Mouse (Mus musculus) bone marrow, adult 2 months (tissue): ENCODE measurements around the gene Gda. TPM values are rescaled to one million over a fixed set of nuclear protein-coding genes. Genes with fewer than 3 reads are reported as not detected.

Experiments
- H3K27ac ChIP-seq: fragments of 200-500 bp; 2 replicates; pipeline ENCODE4 v1.5.1; 2012; ENCODE audit warnings: low read depth, mild to moderate bottlenecking, control low read depth, inconsistent platforms, low read length; ENCODE audit not compliant: control insufficient read depth, poor library complexity, insufficient read depth
- H3K4me1 ChIP-seq: fragments of 200-500 bp; 2 replicates; pipeline ENCODE4 v1.6.1; 2011; ENCODE audit warnings: low read length; ENCODE audit not compliant: control insufficient read depth, insufficient read depth
- H3K4me3 ChIP-seq: fragments of 200-500 bp; replicated peaks from 2 replicates; pipeline ENCODE3; 2011; ENCODE audit warnings: mild to moderate bottlenecking, low read depth, low read length, control low read depth; ENCODE audit not compliant: control insufficient read depth
- CTCF ChIP-seq: fragments of 200-500 bp; IDR thresholded peaks from 2 replicates; pipeline ENCODE4 v1.5.1; 2011; ENCODE audit warnings: low read length, control low read depth; ENCODE audit not compliant: control insufficient read depth, insufficient read depth
- POLR2A ChIP-seq: fragments of 200-500 bp; IDR thresholded peaks from 2 replicates; pipeline ENCODE4 v1.6.1; 2011; ENCODE audit warnings: low read depth, mild to moderate bottlenecking, control low read depth, low read length, borderline replicate concordance; ENCODE audit not compliant: control insufficient read depth
- WGBS: fragments of 180-500 bp; shearing (Covaris S2); methylation state at CpG from one replicate; pipeline ENCODE4 v1.1.7; 2018; 5-methylcytosine and 5-hydroxymethylcytosine counted together
- polyA plus RNA-seq: library from polyadenylated mRNA; stranded (reverse); fragments of >200 nt; gene quantifications from 2 replicates; pipeline ENCODE4 v1.2.4, GENCODE M21; 2011; ENCODE audit warnings: low replicate concordance; ENCODE audit not compliant: missing spikeins, insufficient read depth, insufficient read length

Gene Gda
- polyA plus RNA-seq, 1 experiment = 51.2 TPM

GRCm38 (mm10) chr19:21407363-21407762 lies 65.9 kb downstream of the Gda start:
- TF ChIP-seq POLR2A (no peak), CTCF (no peak)
- 74% methylated on average over 1 of the region's 1 CpGs for WGBS

GRCm38 (mm10) chr19:21397994-21398393 lies 75.3 kb downstream of the Gda start:
- TF ChIP-seq CTCF = no peak
- no peak for TF ChIP-seq POLR2A
- Histone ChIP-seq H3K27ac (no peak overlapping the region), H3K4me3 (no peak overlapping the region), H3K4me1 (peaks cover 4% of the 10 kb centered on the region; the same call in 1 of the 2 replicates)

More at GRCm38 (mm10) chr19:21407363-21407762, 65.9 kb downstream of the Gda start:
- Histone ChIP-seq H3K4me1 (peaks cover 1% of the 10 kb centered on the region; the same call in 1 of the 2 replicates), H3K27ac (peak overlapping the region; percentile 60; the same call in 1 of the 2 replicates), H3K4me3 (no peak overlapping the region)

DNA sequence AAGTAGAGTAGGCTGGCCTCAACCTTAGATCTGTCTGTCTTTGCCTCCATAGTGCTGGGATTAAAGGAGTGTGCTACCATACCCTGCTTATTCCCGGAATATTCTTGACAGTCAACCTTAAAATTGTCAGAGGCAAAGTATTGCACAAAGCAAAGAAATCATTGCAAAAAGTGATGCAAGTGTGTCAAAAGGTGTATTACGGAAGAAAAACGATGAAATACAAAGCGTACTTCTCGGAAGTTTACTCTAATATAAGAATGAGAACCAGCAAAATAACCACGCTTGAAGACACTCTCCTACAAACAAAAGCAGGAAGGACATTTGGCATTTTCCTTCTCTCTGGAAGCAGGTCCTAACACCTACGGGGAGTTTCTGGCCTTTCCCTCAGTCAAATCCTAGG lies 76.9 kb downstream of the Gda start:
- no peak for TF ChIP-seq POLR2A
- TF ChIP-seq CTCF = no peak
- Histone ChIP-seq H3K4me3 (no peak overlapping the region), H3K27ac (peak overlapping the region; percentile 82), H3K4me1 (peaks cover 4% of the 10 kb centered on the region; the same call in 1 of the 2 replicates)
- 63% methylated on average over 7 of the region's 7 CpGs for WGBS

DNA sequence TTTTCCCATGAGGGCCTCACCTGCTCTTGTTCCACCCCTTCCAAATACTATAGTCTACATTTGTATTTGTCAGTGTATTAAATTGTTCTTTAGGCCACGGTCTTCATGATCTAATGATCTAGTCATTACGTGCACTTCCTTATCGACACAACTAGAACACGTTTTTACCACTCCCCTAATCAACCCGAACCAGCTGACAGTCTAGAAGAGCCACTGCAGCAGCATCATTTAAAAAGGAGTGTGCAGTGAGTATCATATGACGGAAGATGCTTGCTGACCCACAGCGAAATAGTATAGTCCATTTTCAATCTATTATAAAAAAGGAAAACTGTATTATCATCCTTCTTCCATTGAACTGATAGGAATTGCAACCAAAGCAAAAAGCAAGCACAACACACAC lies 82.3 kb downstream of the Gda start:
- WGBS = 80% methylated on average over 7 of the region's 7 CpGs
- TF ChIP-seq POLR2A (no peak), CTCF (no peak)
- Histone ChIP-seq H3K27ac (no peak overlapping the region), H3K4me3 (no peak overlapping the region), H3K4me1 (peaks cover 4% of the 10 kb centered on the region; the same call in 1 of the 2 replicates)

- H3K4me1 ChIP-seq = peaks cover 2% of the 10 kb centered on the region; the same call in 1 of the 2 replicates
- WGBS = 39% methylated on average over 2 of the region's 2 CpGs
- no peak overlapping the region for H3K27ac ChIP-seq
- TF ChIP-seq CTCF = no peak
- TF ChIP-seq POLR2A = no peak
- no peak overlapping the region for H3K4me3 ChIP-seq
Observed at GRCm38 (mm10) chr19:21386842-21387241, 86.4 kb downstream of the Gda start.

DNA sequence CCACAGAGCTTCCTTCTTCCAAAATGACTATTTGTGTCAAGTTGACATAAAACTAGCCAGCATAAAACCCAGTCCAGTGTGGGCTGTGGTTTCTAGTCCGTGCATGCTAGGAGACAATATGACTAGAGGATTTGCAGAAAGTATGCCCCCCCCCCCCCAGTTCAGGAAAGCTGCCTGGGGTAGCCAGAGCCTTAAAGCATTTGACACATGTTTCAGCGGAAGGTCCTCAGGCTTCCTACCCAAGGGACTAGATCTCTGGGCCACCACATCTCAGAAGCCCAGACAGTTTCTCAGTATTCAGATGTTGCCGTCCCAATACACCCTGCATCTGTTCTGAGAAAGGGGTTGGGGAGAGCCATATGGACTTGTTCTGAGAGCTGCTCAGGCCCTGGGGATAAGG lies 89.0 kb downstream of the Gda start:
- Histone ChIP-seq H3K27ac (peak overlapping the region; percentile 85), H3K4me1 (peaks cover 2% of the 10 kb centered on the region; the same call in 1 of the 2 replicates), H3K4me3 (no peak overlapping the region)
- 71% methylated on average over 3 of the region's 3 CpGs for WGBS
- no peak for TF ChIP-seq CTCF
- TF ChIP-seq POLR2A = no peak

- 37% methylated on average over 6 of the region's 6 CpGs for WGBS
- Histone ChIP-seq H3K27ac (peak overlapping the region; percentile 85; the same call in 1 of the 2 replicates), H3K4me3 (no peak overlapping the region), H3K4me1 (peaks cover 2% of the 10 kb centered on the region; the same call in 1 of the 2 replicates)
- TF ChIP-seq CTCF (no peak), POLR2A (no peak)
Observed at GRCm38 (mm10) chr19:21383491-21384226, 89.6 kb downstream of the Gda start.

GRCm38 (mm10) chr19:21381696-21382095 lies 91.5 kb downstream of the Gda start:
- Histone ChIP-seq H3K4me1 (peaks cover 3% of the 10 kb centered on the region; the same call in 1 of the 2 replicates), H3K27ac (no peak overlapping the region), H3K4me3 (no peak overlapping the region)
- 70% methylated on average over 2 of the region's 2 CpGs for WGBS
- TF ChIP-seq CTCF = no peak
- TF ChIP-seq POLR2A = no peak
